Mouse (Mus musculus): ENCODE measurements around the gene Mrm3.

Gene Mrm3

DNA sequence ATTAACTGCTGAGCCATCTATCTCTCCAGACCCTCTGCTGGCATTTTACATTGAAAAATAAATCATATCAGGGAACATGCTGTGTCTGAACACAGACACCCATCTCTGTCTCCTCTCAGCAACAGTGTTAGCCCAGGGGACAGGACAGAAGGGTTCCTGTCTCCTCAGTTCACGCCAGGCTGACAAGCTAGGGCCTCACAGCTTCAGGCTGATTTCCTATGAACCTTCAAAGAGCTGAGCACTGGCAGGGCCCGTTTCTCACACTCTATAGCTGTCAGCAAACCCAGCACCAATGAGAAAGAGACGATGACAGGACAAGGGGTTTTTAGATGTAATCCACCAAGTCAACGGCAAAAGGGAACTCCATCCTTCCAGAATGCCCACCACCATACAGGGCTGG, 48.4 kb downstream of the Mrm3 start:
- DNase-seq, result no peak

DNA sequence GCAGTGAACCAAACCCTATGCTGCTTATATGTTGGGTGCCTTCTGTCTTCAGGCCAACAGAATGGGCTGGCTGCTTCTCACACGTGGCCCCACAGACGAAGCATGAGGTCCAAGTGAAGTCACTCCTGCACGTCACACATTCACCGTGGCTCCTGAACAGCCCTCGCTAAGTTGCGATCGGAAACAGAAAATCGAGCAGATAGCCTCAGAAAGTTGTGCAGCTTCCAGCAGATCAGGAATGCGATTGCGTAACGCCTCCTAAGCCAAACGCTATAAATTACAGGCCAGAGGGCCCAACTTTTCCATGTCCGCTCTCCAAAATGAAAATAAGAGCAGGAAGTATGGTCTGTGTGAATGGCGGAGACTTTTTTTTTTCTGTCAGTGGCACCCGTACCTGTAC, 48.9 kb downstream of the Mrm3 start:
- no peak for DNase-seq

DNA sequence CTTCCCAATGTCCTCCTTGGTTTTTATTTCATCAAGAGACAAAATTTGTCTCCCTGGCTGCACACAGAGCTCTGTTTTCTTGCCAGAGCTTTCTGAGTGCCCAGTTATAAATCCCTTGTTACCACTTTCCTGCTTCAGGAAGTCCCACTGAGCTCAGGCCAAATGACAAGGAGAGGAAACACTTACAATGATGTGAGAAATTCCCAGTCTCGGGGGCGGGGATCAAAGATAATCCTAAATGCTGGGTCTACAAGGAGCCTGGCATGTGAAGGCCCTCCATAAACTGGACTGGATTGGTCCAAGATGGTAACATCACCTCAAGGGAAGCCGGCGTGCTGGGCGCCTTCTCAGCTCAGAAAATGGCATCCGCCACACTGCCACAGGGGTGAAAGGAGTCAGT, 49.3 kb downstream of the Mrm3 start:
- no peak for DNase-seq

DNA sequence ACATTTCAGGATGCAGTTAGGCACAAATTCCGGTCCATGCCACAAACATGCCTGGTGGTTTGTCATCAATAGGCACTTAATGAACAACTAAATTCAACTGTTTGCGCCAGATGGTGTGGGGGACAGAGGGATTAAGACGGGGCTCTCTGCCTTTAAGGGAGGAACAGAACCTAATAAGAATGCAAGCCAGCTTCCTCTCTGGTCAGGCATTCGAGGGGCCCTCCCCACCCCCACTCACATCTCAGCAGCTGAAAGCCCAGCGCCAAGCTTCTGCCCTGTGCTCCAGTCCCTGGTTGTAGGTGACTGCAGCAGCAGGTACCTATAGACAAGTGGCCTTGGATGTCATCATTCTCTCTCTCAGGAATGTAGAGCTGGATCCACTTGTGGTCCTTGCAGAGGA, 50.6 kb downstream of the Mrm3 start:
- DNase-seq, result no peak

DNA sequence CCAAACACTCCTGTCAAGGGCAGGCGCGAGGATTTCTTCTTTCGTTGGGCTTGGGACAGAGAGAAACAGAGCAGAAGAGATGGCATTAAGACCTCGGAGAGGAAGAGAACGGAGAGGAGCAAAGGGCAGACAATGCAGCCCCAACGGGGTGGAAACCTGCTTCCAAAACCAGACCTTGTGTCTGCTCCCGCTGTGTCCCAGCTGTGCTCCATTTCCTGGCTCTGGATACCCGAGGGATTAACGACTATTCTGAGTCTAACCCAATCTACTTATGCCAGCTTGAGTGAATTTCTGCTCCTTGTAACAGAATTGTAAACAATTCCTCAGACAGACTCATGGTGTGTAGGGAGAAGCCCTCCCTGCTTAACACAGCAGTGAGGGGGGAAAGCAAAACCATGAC, 51.3 kb downstream of the Mrm3 start:
- DNase-seq, result no peak

DNA sequence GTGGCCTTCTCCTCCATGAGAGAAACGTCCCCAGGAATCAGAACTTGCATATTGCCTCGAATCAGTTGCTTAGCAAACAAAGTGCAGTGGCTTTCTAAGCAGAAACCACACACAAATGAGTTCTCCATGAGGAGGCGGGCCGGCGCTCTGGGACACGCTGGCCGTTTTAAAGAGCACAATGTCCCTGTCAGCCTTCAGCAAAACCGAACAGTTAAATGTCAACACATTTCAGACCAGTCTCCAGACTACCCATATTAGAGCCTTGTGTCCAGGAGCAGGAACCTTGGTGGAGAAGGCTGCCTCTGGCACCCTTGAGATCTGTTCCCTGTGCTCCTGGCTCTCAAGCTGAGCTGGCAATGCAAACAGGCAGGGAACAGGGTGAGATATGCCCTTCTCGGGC, 53.7 kb downstream of the Mrm3 start:
- no peak for DNase-seq

DNA sequence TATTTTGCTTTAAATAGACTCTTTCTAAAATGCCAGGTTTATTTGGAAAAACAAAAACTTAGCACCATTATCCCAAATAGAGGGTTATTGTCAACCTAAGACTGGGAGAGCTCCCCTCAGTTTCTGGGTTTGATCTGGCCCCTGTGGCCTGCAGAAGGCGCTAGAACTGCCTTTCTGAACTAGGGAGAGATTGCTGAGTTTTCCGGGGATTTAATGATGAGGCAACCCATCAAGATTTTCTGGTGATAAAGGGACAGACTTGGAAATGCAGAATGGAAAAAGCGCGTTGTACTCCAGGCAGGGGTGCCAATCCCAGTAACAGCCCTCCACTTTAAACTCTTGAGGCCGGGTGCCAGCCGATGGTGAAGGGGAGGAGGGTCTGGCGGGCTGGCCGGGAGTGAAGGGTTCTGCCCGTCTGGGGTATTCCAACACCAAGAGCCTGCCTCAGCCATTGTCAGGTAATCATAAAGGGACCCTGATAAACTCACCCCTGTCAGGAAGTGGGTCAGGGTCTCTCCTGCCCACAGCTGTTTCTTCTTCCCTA, 55.0 kb downstream of the Mrm3 start:
- DNase-seq, result no peak

Data from cerebellum, adult 8-10 months (tissue).